Mouse (Mus musculus): ENCODE measurements around the gene Onecut3.

DNA sequence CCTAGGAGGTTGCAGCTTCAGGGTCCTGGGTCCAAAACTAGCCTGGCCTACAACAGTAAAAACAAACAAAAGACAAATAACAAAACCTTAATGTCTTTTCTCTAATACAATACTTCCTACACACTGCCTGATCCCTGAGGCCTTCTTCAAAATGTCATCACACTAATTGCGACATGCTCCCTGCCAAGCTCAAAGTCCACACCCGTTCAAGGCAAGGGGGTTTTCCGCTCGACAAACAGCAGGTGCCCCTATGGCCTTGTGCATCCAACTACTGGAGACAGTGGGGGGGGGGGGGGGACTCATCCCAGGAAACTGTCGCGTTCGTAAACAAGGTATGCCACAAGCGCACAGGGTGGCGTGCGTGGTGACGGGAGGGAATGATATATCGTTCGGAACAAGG, 66.0 kb downstream of the Onecut3 start:
- no peak for TF ChIP-seq CTCF (IDR thresholded peaks at IDR 0.05; ENCODE audit: insufficient read depth, low read depth, low read length)
- no peak for TF ChIP-seq POLR2A (IDR thresholded peaks at IDR 0.05; ENCODE audit: insufficient read depth, low read depth, low read length)

All from olfactory bulb, adult 2 months (tissue).